14 mouse cellular contexts compared by ENCODE assay signal in the genomic region with DNA sequence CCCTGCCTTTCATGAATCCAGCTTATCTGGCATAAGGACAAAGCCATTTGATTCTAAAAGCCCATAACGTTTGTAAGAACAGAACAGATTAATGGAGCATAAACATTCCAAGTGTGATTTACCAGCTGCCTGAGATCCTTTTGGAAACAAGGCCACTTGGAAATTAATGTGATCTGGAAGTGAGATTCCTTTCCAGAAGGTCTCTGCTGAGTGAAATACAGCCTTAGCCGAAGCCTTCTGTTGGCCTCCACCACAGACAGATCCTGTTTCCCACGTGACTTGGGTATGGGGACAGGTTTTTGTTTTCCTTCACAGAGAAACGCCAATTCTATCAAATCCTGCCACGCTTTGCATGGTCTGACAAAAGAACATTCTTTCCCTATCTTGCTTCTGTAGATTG. TPM values are rescaled to one million over a fixed set of nuclear protein-coding genes. Genes with fewer than 3 reads are reported as not detected.
DNase-seq lines count a peak whose midpoint lies in the region; ATAC-seq and TF ChIP-seq lines count a peak whose summit lies in the region.
"Had no signal": no experiment of that assay in that cellular context is flagged by ENCODE, and none has a peak within 500 bp of the region (broad histone marks: within the 10 kb centered on the region; RNA-seq: fewer than 3 reads in every experiment).

No protein-coding gene starts in this region.

- 0 out of 2 replicates have a peak, but pooled peaks have one; percentile 28 for ATAC-seq in forebrain, postnatal 0 days
- ATAC-seq in forebrain, embryonic 13.5 days = no peak
- ATAC-seq in limb, embryonic 14.5 days (ENCODE audit: low FRiP score, low read depth) = no peak; the same call in 1 of the 2 replicates
- no peak for ATAC-seq in embryonic facial prominence, embryonic 12.5 days (ENCODE audit: insufficient number of reproducible peaks, insufficient read depth, low FRiP score, low TSS enrichment)
- peak; percentile 16; the same call in 1 of the 2 replicates for ATAC-seq in neural tube, embryonic 13.5 days (ENCODE audit: low read depth)

- no peak overlapping the region for H3K9ac ChIP-seq in forebrain, postnatal 0 days
- no peak overlapping the region for H3K9ac ChIP-seq in forebrain, embryonic 13.5 days
- no peak overlapping the region for H3K9ac ChIP-seq in limb, embryonic 14.5 days (ENCODE audit: low read depth, low read length, severe bottlenecking)
- H3K9ac ChIP-seq in embryonic facial prominence, embryonic 12.5 days = no peak overlapping the region
- no peak overlapping the region for H3K9ac ChIP-seq in neural tube, embryonic 13.5 days
- H3K9ac ChIP-seq: liver, embryonic 15.5 days had no signal

- H3K4me2 ChIP-seq in forebrain, postnatal 0 days (ENCODE audit: low read depth) = no peak overlapping the region
- H3K4me2 ChIP-seq in forebrain, embryonic 13.5 days = no peak overlapping the region
- H3K4me2 ChIP-seq in limb, embryonic 14.5 days (replicated peaks; ENCODE audit: low read depth, low read length, severe bottlenecking) = no peak overlapping the region
- no peak overlapping the region for H3K4me2 ChIP-seq in embryonic facial prominence, embryonic 12.5 days (replicated peaks)
- no peak overlapping the region for H3K4me2 ChIP-seq in neural tube, embryonic 13.5 days
- H3K4me2 ChIP-seq: liver, embryonic 15.5 days had no signal

- no peaks in the 10 kb centered on the region for H3K9me3 ChIP-seq in forebrain, postnatal 0 days (ENCODE audit: low read length)
- no peaks in the 10 kb centered on the region for H3K9me3 ChIP-seq in forebrain, embryonic 13.5 days (replicated peaks)
- H3K9me3 ChIP-seq in limb, embryonic 14.5 days (ENCODE audit: control insufficient read depth, low read length) = no peaks in the 10 kb centered on the region
- no peaks in the 10 kb centered on the region for H3K9me3 ChIP-seq in limb, embryonic 10.5 days (replicated peaks)
- no peaks in the 10 kb centered on the region for H3K9me3 ChIP-seq in embryonic facial prominence, embryonic 12.5 days
- H3K9me3 ChIP-seq in neural tube, embryonic 13.5 days = no peaks in the 10 kb centered on the region
- H3K9me3 ChIP-seq: liver, embryonic 15.5 days had no signal

- no peak for TF ChIP-seq POLR2A in limb, embryonic 14.5 days (IDR thresholded peaks at IDR 0.05; ENCODE audit: borderline replicate concordance, extremely low read depth, insufficient read depth, insufficient read length)

- no peak for TF ChIP-seq CTCF in forebrain, postnatal 0 days (IDR thresholded peaks at IDR 0.05; ENCODE audit: low read depth)

- H3K4me1 ChIP-seq in forebrain, postnatal 0 days (ENCODE audit: insufficient read depth) = peaks cover 14% of the 10 kb centered on the region
- H3K4me1 ChIP-seq in forebrain, embryonic 13.5 days = peaks cover 33% of the 10 kb centered on the region
- peaks cover 4% of the 10 kb centered on the region; the same call in 1 of the 2 replicates for H3K4me1 ChIP-seq in limb, embryonic 14.5 days (ENCODE audit: control insufficient read depth, insufficient read depth, low read length)
- peaks cover 14% of the 10 kb centered on the region for H3K4me1 ChIP-seq in limb, embryonic 10.5 days
- peaks cover 1% of the 10 kb centered on the region for H3K4me1 ChIP-seq in embryonic facial prominence, embryonic 12.5 days
- H3K4me1 ChIP-seq in neural tube, embryonic 13.5 days (replicated peaks) = peaks cover 36% of the 10 kb centered on the region
- H3K4me1 ChIP-seq: liver, embryonic 15.5 days had no signal

- H3K27me3 ChIP-seq in forebrain, postnatal 0 days (ENCODE audit: insufficient read depth, low read length) = no peaks in the 10 kb centered on the region
- no peaks in the 10 kb centered on the region for H3K27me3 ChIP-seq in forebrain, embryonic 13.5 days
- H3K27me3 ChIP-seq in limb, embryonic 14.5 days (ENCODE audit: control insufficient read depth, insufficient read depth, low read length) = no peaks in the 10 kb centered on the region
- no peaks in the 10 kb centered on the region for H3K27me3 ChIP-seq in limb, embryonic 10.5 days (ENCODE audit: low read depth, poor library complexity, severe bottlenecking)
- H3K27me3 ChIP-seq in embryonic facial prominence, embryonic 12.5 days = no peaks in the 10 kb centered on the region
- H3K27me3 ChIP-seq in neural tube, embryonic 13.5 days = no peaks in the 10 kb centered on the region
- H3K27me3 ChIP-seq: liver, embryonic 15.5 days had no signal

- WGBS in forebrain, postnatal 0 days = 16% methylated on average over 5 of the region's 5 CpGs
- WGBS in forebrain, embryonic 13.5 days = 26% methylated on average over 5 of the region's 5 CpGs
- 34% methylated on average over 5 of the region's 5 CpGs for WGBS in limb, embryonic 14.5 days
- 47% methylated on average over 5 of the region's 5 CpGs for WGBS in limb, embryonic 10.5 days
- WGBS in embryonic facial prominence, embryonic 12.5 days = 42% methylated on average over 5 of the region's 5 CpGs
- WGBS in neural tube, embryonic 13.5 days = 20% methylated on average over 5 of the region's 5 CpGs

- peak; percentile 51 for DNase-seq in forebrain, postnatal 0 days
- peak; percentile 27 for DNase-seq in limb, embryonic 14.5 days (ENCODE audit: low spot score)
- no peak for DNase-seq in limb, embryonic 10.5 days (ENCODE audit: low spot score)
- no peak for DNase-seq in urinary bladder, postnatal 10 days (ENCODE audit: low spot score)
- DNase-seq: adrenal gland, postnatal 25 days; cerebellum, adult 11 months; heart, adult 18-20 months; right cerebral cortex, postnatal 25 days; thymus, postnatal 25 days had no signal

- H3K4me3 ChIP-seq in forebrain, postnatal 0 days (ENCODE audit: low read depth, low read length) = no peak overlapping the region
- no peak overlapping the region for H3K4me3 ChIP-seq in forebrain, embryonic 13.5 days
- H3K4me3 ChIP-seq in limb, embryonic 14.5 days (replicated peaks; ENCODE audit: low read length) = no peak overlapping the region
- H3K4me3 ChIP-seq in limb, embryonic 10.5 days = no peak overlapping the region
- no peak overlapping the region for H3K4me3 ChIP-seq in embryonic facial prominence, embryonic 12.5 days
- H3K4me3 ChIP-seq in neural tube, embryonic 13.5 days = no peak overlapping the region
- H3K4me3 ChIP-seq: liver, embryonic 15.5 days had no signal

- H3K27ac ChIP-seq in forebrain, postnatal 0 days (ENCODE audit: low read depth, low read length) = 0 out of 2 replicates have a peak overlapping the region, but pooled peaks have one; percentile 21
- no peak overlapping the region for H3K27ac ChIP-seq in forebrain, embryonic 13.5 days
- H3K27ac ChIP-seq in limb, embryonic 14.5 days (replicated peaks; ENCODE audit: low read depth, low read length) = no peak overlapping the region
- H3K27ac ChIP-seq in limb, embryonic 10.5 days = no peak overlapping the region
- H3K27ac ChIP-seq in embryonic facial prominence, embryonic 12.5 days = 0 out of 2 replicates have a peak overlapping the region, but pooled peaks have one; percentile 24
- H3K27ac ChIP-seq in neural tube, embryonic 13.5 days (replicated peaks) = peak overlapping the region; percentile 76
- H3K27ac ChIP-seq: liver, embryonic 15.5 days; macrophage had no signal

- H3K36me3 ChIP-seq in forebrain, postnatal 0 days (ENCODE audit: insufficient read depth) = no peaks in the 10 kb centered on the region
- H3K36me3 ChIP-seq in forebrain, embryonic 13.5 days (ENCODE audit: poor library complexity, severe bottlenecking) = no peaks in the 10 kb centered on the region
- no peaks in the 10 kb centered on the region for H3K36me3 ChIP-seq in limb, embryonic 14.5 days (ENCODE audit: control insufficient read depth, insufficient read depth, low read length)
- no peaks in the 10 kb centered on the region for H3K36me3 ChIP-seq in limb, embryonic 10.5 days
- H3K36me3 ChIP-seq in embryonic facial prominence, embryonic 12.5 days = no peaks in the 10 kb centered on the region
- H3K36me3 ChIP-seq in neural tube, embryonic 13.5 days = no peaks in the 10 kb centered on the region

RNA-seq across cellular contexts. Expression of a gene that starts 3.1 kb away (rescaled TPM):
- 1.2 and 3.1 TPM in 2 replicates for total RNA-seq in forebrain, postnatal 0 days (2014; rRNA removed)
- polyA plus RNA-seq in forebrain, postnatal 0 days (2015; fragmentation: Nextera tagmentation; extraction: Ambion mirVana) = 0.53 and 0.70 TPM in 2 replicates
- 0.36 and 0.47 TPM in 2 replicates for polyA plus RNA-seq in forebrain, embryonic 13.5 days (2015; fragmentation: Nextera tagmentation; extraction: Ambion mirVana)
- 2.2 and 2.8 TPM in 2 replicates for polyA plus RNA-seq in limb, embryonic 14.5 days (2012; rRNA removed)
- 2.8 and 3.0 TPM in 2 replicates for polyA plus RNA-seq in limb, embryonic 14.5 days (2014; fragmentation: Nextera tagmentation; extraction: Ambion mirVana)
- 0.34 and 0.54 TPM in 2 replicates for polyA plus RNA-seq in limb, embryonic 10.5 days (2016; fragmentation: Nextera tagmentation; extraction: Ambion mirVana)
- polyA plus RNA-seq in embryonic facial prominence, embryonic 12.5 days (2016; fragmentation: Nextera tagmentation; extraction: Ambion mirVana) = 0.62 and 0.82 TPM in 2 replicates
- 0.77 and 0.96 TPM in 2 replicates for polyA plus RNA-seq in neural tube, embryonic 13.5 days (2015; fragmentation: Nextera tagmentation; extraction: Ambion mirVana)
- polyA plus RNA-seq: macrophage had no signal

Comparison
In these comparisons a context has a peak if more than half of its experiments do, and no peak if none do; other contexts are left out.
1. ATAC-seq: peak in forebrain, postnatal 0 days (single experiment) and neural tube, embryonic 13.5 days (single experiment); none in forebrain, embryonic 13.5 days (single experiment), limb, embryonic 14.5 days (single experiment) and embryonic facial prominence, embryonic 12.5 days (single experiment).
2. DNase-seq: peak in forebrain, postnatal 0 days (single experiment) and limb, embryonic 14.5 days (single experiment); none in limb, embryonic 10.5 days (single experiment) and urinary bladder, postnatal 10 days (single experiment).
3. H3K27ac ChIP-seq: peak in forebrain, postnatal 0 days (single experiment), embryonic facial prominence, embryonic 12.5 days (single experiment) and neural tube, embryonic 13.5 days (single experiment); none in forebrain, embryonic 13.5 days (single experiment), limb, embryonic 14.5 days (single experiment) and limb, embryonic 10.5 days (single experiment).